Mouse (Mus musculus) hindbrain, embryonic 13.5 days (tissue): ENCODE data around the gene Dcaf6. TPM values are rescaled to one million over a fixed set of nuclear protein-coding genes. Genes with fewer than 3 reads are reported as not detected.
"Not testable (repeated sequence)": the region's sequence is repeated elsewhere in the genome, so short reads cannot be mapped to it uniquely, and the experiment has no call there.

ENCODE experiments used
- ATAC-seq: fragments of 200-750 bp; cut with Nextera tagmentation; 2 replicates; pipeline ENCODE4 v1.8.0; 2017; ENCODE audit warnings: moderate TSS enrichment; ENCODE audit not compliant: low FRiP score
- H3K27ac ChIP-seq: fragments of 300-500 bp; sonication (generic); 2 replicates; pipeline ENCODE4 v1.5.1; 2015; ENCODE audit warnings: inconsistent platforms, mild to moderate bottlenecking, moderate library complexity
- H3K27me3 ChIP-seq: fragments of 300-500 bp; sonication (generic); 2 replicates; pipeline ENCODE4 v1.6.1; 2015; ENCODE audit warnings: mild to moderate bottlenecking, inconsistent platforms
- H3K36me3 ChIP-seq: fragments of 300-500 bp; sonication (generic); 2 replicates; pipeline ENCODE4 v1.6.1; 2015; ENCODE audit warnings: mild to moderate bottlenecking, inconsistent platforms
- H3K4me1 ChIP-seq: fragments of 300-500 bp; sonication (generic); replicated peaks from 2 replicates; pipeline ENCODE4 v1.6.1; 2015; ENCODE audit warnings: inconsistent platforms
- H3K4me2 ChIP-seq: fragments of 300-500 bp; sonication (generic); 2 replicates; pipeline ENCODE4 v1.6.1; 2015; ENCODE audit warnings: inconsistent platforms, mild to moderate bottlenecking, moderate library complexity
- H3K4me3 ChIP-seq: fragments of 300-500 bp; sonication (generic); 2 replicates; pipeline ENCODE4 v1.5.1; 2015; ENCODE audit warnings: mild to moderate bottlenecking, inconsistent platforms
- H3K9ac ChIP-seq: fragments of 300-500 bp; sonication (generic); 2 replicates; pipeline ENCODE4 v1.6.1; 2015; ENCODE audit warnings: mild to moderate bottlenecking, inconsistent platforms
- H3K9me3 ChIP-seq: fragments of 300-500 bp; sonication (generic); 2 replicates; pipeline ENCODE4 v1.6.1; 2016; ENCODE audit warnings: inconsistent platforms
- whole genome bisulfite sequencing: fragments of 180-500 bp; shearing (Covaris S2); methylation state at CpG from one replicate; pipeline ENCODE4 v1.1.7; 2015; 5-methylcytosine and 5-hydroxymethylcytosine counted together
- polyA plus RNA-seq: library from polyadenylated mRNA; unstranded; fragments of >200 nt; fragmentation: Nextera tagmentation; extraction: Ambion mirVana; gene quantifications from 2 replicates; pipeline ENCODE4 v1.2.1, GENCODE M21; 2015

Gene Dcaf6
- polyA plus RNA-seq, 1 experiment from 2014 or later: 14.6 TPM

DNA sequence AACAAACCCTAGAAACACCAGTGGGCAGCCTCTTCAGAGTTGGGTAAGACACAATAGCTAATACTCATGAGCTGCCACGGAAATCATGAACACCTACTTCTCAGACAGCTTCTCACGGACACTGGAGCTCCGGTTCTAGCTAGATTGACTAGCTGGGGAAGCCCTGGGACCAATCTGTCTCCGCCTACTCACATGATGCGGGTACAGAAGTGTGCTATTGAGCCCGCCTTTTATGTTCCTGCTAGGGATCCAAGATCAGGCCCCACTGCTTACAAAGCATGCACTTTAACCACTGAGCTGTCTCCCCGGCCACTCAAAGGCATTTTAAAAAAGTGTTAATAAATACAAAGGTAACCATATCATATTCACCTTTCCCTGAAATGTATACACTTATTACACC, 118.1 kb downstream of the Dcaf6 start:
- Histone ChIP-seq H3K4me3 (no peak overlapping the region), H3K9ac (no peak overlapping the region), H3K9me3 (no peaks in the 10 kb centered on the region), H3K36me3 (peaks cover 6% of the 10 kb centered on the region; the same call in 1 of the 2 replicates), H3K27me3 (no peaks in the 10 kb centered on the region), H3K27ac (no peak overlapping the region), H3K4me1 (no peaks in the 10 kb centered on the region), H3K4me2 (no peak overlapping the region)
- 76% methylated on average over 7 of the region's 7 CpGs for WGBS
- ATAC-seq: no peak

DNA sequence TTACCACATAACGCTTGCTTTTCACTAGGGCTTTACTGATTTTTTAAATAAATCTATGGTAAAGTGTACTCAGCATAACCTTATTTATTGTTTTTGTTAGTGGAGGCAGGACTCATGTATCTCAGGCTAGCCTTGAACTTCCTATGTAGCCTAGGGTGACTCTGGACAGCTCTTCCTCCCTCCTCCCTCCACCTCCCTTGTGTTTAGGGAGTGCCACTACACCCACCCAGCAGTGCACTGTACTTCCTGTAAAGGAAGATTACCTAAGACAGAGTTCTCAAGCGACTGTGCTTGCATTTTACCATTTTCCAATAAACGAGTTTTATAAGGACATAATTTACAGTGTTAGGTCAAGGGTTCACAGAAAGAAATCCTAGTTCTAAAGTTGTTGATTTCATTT, 127.5 kb downstream of the Dcaf6 start:
- H3K9ac ChIP-seq: no peak overlapping the region
- H3K27me3 ChIP-seq: no peaks in the 10 kb centered on the region
- no peak overlapping the region for H3K27ac ChIP-seq
- peaks cover 6% of the 10 kb centered on the region for H3K36me3 ChIP-seq
- no peak overlapping the region for H3K4me3 ChIP-seq
- H3K4me2 ChIP-seq: no peak overlapping the region
- H3K9me3 ChIP-seq: no peaks in the 10 kb centered on the region
- 84% methylated on average over 3 of the region's 3 CpGs for WGBS
- ATAC-seq: no peak
- no peaks in the 10 kb centered on the region for H3K4me1 ChIP-seq

DNA sequence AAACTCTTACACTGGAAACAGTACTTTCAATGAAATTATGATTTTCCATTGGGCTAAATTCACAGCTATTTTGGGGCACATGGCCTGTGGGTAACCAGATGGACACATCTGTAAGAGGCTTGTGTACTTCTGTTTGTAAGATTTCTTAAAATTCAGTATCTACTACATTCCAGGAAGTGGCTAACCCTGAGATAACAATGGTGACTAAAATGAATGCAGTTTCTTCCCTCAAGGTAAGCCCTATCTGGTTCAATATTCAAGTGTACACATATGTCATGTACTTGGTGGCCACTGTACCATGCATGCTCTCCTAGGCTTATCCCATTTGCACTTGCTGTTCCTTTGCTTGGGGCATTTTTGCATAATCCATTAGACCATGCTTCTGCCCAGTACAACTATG, 129.4 kb downstream of the Dcaf6 start:
- H3K36me3 ChIP-seq: 0 out of 2 replicates have a peak, but pooled peaks cover 4% of the 10 kb centered on the region
- no peak overlapping the region for H3K4me2 ChIP-seq
- H3K9me3 ChIP-seq: no peaks in the 10 kb centered on the region
- no peak overlapping the region for H3K4me3 ChIP-seq
- H3K27ac ChIP-seq: no peak overlapping the region
- no peak for ATAC-seq
- H3K9ac ChIP-seq: no peak overlapping the region
- H3K27me3 ChIP-seq: no peaks in the 10 kb centered on the region
- no peaks in the 10 kb centered on the region for H3K4me1 ChIP-seq

DNA sequence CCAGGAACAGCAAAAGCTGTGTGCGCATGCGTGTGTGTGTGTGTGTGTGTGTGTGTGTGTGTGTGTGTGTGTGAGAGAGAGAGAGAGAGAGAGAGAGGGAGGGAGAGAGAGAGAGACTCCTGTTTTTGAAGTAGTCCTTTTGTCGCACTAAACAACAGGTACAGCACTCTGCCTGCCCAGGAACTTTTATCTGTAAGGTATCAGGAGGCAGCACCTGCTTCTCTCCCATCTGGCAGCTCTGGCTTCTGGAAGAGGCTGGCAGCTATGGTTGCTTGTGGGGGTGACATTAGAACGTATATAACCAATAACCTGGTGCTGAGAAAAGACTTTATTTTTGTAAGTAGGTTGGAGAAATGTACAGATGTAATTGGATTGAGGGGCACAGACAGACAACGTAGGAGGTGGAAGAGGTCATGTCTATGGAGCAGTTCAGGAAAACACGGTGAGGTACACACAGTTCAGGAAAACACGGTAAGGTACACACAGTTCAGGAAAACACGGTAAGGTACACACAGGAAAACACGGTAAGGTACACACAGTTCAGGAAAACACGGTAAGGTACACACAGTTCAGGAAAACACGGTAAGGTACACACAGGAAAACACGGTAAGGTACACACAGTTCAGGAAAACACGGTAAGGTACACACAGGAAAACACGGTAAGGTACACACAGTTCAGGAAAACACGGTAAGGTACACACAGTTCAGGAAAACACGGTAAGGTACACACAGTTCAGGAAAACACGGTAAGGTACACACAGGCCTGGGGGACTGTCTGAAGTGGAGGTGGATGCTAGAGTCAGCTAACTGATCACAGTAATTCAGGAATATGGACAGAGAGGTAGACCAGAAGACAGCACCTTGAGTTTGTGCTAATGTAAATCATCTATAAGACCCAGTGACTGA, 131.6 kb downstream of the Dcaf6 start:
- not testable (repeated sequence) for H3K4me1 ChIP-seq, H3K27ac ChIP-seq, H3K4me3 ChIP-seq, H3K9me3 ChIP-seq, H3K9ac ChIP-seq, ATAC-seq, H3K4me2 ChIP-seq, H3K27me3 ChIP-seq
- peaks cover 18% of the 10 kb centered on the region for H3K36me3 ChIP-seq
- 95% methylated on average over 17 of the region's 17 CpGs for WGBS

DNA sequence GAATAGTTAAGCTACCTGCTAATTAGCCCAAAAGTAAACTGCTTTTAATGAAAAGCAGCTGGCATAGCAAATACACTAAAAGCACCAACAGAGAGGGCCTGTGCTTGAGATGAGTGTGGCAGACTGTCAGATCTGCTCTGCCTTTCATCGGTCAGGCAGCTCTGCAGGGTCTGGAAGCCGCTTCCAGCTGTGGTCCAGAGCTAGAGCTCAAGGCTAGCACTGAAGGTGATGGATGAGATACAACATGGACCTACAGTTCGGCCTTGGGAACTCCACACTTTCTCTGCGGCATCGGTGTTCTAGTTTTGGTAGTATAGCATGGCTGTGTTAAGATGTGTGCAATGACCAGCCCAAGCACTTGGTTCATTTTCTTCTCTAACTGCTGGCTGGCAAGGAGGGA, 132.4 kb downstream of the Dcaf6 start:
- Histone ChIP-seq H3K27me3 (no peaks in the 10 kb centered on the region), H3K27ac (0 out of 2 replicates have a peak overlapping the region, but pooled peaks have one; percentile 4), H3K4me2 (no peak overlapping the region), H3K9ac (no peak overlapping the region), H3K4me3 (no peak overlapping the region), H3K9me3 (no peaks in the 10 kb centered on the region), H3K36me3 (peaks cover 26% of the 10 kb centered on the region), H3K4me1 (no peaks in the 10 kb centered on the region)
- ATAC-seq: no peak
- WGBS: 85% methylated on average over 5 of the region's 5 CpGs

DNA sequence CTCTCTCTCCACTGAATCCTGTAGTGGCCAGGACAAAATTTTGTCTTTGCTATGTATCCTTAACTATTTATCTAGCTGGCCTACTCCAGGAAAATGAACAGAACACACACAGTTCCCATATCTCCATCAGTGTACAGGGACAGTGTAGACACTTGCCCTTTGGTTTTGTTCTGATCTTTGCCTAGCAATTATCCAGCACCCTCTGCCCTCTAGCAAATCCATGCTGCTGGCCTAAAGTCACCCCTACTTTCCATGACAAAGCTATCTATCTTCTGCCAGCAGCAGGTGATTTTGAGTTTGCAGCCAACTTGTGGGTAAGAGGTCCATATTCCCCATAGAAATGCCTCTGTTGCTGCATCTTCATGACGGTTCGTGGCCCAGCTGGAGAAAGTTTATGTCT, 132.9 kb downstream of the Dcaf6 start:
- H3K4me3 ChIP-seq: no peak overlapping the region
- H3K27me3 ChIP-seq: no peaks in the 10 kb centered on the region
- H3K36me3 ChIP-seq: peaks cover 30% of the 10 kb centered on the region
- no peaks in the 10 kb centered on the region for H3K9me3 ChIP-seq
- WGBS: 75% methylated on average over 2 of the region's 2 CpGs
- no peak overlapping the region for H3K9ac ChIP-seq
- ATAC-seq: no peak
- H3K4me2 ChIP-seq: no peak overlapping the region
- H3K27ac ChIP-seq: no peak overlapping the region
- no peaks in the 10 kb centered on the region for H3K4me1 ChIP-seq

DNA sequence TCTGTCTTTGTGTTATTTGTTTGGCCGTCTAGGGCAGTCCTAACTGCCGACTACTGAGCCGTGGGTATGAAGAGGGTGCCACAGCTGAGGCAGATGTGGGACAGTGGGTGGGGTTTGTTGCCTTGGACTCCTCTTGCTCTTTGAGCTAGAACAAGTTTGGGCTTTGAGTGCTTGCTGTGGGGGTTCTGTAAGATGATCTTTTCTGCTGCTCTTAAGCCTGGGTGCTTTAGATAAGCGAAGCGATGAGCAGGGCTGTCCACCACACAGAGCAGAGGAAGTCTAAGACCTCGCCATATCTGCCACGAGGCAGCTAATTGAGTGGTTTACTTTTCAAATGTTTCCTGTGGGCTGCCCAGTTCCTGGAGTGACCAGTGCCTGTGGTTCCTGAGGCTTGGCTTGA, 137.3 kb downstream of the Dcaf6 start:
- H3K27ac ChIP-seq: no peak overlapping the region
- H3K9me3 ChIP-seq: no peaks in the 10 kb centered on the region
- no peak overlapping the region for H3K4me3 ChIP-seq
- H3K27me3 ChIP-seq: no peaks in the 10 kb centered on the region
- no peak overlapping the region for H3K9ac ChIP-seq
- ATAC-seq: no peak
- 89% methylated on average over 7 of the region's 7 CpGs for WGBS
- H3K36me3 ChIP-seq: peaks cover 74% of the 10 kb centered on the region
- H3K4me2 ChIP-seq: no peak overlapping the region
- H3K4me1 ChIP-seq: no peaks in the 10 kb centered on the region

DNA sequence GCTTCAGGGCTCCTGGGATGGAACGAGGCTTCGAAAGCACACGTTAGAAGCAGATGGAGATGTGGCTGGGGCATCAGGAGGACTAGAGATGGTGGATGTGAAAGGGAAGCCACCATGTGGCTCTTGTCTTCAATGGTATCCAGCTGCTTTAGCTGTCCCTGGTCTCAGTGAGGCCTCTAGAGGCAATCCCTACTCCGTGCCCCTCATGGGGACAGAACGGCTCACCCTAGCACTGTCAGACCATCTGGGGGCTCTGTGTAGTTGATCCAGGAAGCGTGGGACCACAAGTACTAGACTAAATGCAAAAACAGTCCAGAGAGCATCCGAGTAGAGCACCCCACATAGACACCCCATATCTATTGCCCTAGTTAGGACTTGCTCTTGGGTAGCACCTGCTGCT, 138.4 kb downstream of the Dcaf6 start:
- H3K27me3 ChIP-seq: no peaks in the 10 kb centered on the region
- 94% methylated on average over 7 of the region's 7 CpGs for WGBS
- no peak overlapping the region for H3K4me2 ChIP-seq
- no peaks in the 10 kb centered on the region for H3K9me3 ChIP-seq
- ATAC-seq: no peak
- H3K4me1 ChIP-seq: no peaks in the 10 kb centered on the region
- no peak overlapping the region for H3K27ac ChIP-seq
- H3K4me3 ChIP-seq: no peak overlapping the region
- H3K36me3 ChIP-seq: peaks cover 80% of the 10 kb centered on the region
- H3K9ac ChIP-seq: no peak overlapping the region

DNA sequence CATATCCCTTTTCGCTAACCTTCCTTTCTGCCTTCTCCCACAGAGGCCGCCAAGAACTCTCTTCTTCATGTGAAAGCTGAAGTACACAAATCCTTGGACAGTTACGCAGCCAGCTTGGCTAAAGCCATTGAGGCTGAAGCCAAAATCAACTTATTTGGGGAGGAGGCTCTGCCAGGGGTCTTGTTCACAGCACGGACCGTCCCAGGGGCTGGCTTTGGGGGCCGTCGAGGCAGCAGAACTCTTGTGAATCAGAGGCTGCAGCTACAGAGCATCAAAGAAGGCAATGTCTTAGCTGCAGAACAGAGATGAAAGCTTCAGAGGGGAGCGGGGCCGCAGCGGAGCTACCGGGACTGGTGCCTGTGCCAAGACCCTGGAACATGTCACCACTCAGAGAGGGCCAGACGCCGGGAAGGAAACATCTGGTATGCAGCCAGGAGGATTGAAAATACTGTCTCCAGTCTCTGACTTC, 138.8 kb downstream of the Dcaf6 start:
- H3K4me3 ChIP-seq: no peak overlapping the region
- no peak for ATAC-seq
- H3K27ac ChIP-seq: no peak overlapping the region
- H3K27me3 ChIP-seq: no peaks in the 10 kb centered on the region
- 91% methylated on average over 13 of the region's 13 CpGs for WGBS
- H3K4me1 ChIP-seq: peaks cover 2% of the 10 kb centered on the region; the same call in 1 of the 2 replicates
- H3K9me3 ChIP-seq: no peaks in the 10 kb centered on the region
- H3K36me3 ChIP-seq: peaks cover 80% of the 10 kb centered on the region
- no peak overlapping the region for H3K4me2 ChIP-seq
- H3K9ac ChIP-seq: no peak overlapping the region

DNA sequence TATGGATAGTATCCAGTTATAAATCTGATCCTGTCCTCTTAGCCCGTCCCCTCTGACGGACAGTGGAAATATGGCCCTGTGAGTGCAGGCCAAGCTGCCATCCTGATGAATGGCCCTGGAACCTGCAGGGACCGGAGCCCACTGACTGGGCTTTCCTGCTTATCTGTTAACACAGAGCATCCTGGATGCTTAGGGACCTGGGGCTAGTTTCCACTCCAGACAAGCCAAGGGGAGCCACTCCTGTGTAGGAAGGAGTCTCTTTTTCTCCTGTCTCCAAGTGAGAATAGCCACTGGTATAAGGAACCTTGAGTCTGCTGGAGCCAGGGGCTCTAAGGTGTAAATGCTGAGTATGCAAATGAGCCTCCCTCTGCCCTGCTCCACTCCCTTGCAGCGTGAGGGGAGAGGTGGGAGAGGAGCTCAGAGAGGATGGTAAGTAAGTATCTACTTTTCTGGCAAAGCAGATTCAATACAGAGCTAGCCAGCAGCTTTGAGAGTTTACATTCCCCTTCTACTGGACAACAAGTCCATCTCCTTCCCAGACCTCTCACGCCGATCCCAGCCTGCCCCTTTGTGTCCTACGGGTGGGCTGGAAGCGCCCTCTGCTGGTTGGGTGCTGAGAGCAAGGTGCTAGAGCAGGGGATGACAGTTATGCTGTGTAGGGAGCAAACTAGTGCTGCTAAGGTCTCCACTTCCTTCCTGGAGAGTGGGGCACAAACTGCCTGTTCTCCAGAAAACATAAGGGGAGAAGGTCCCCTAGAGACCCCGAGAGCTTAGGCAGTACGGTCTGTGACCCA, 139.9 kb downstream of the Dcaf6 start:
- Histone ChIP-seq H3K4me3 (no peak overlapping the region), H3K36me3 (peaks cover 80% of the 10 kb centered on the region), H3K4me2 (no peak overlapping the region), H3K27me3 (no peaks in the 10 kb centered on the region), H3K9me3 (no peaks in the 10 kb centered on the region), H3K27ac (no peak overlapping the region), H3K4me1 (peaks cover 4% of the 10 kb centered on the region; the same call in 1 of the 2 replicates), H3K9ac (peak overlapping the region; percentile 40; the same call in 1 of the 2 replicates)
- ATAC-seq: peak; percentile 57; the same call in 1 of the 2 replicates
- 38% methylated on average over 10 of the region's 10 CpGs for WGBS

DNA sequence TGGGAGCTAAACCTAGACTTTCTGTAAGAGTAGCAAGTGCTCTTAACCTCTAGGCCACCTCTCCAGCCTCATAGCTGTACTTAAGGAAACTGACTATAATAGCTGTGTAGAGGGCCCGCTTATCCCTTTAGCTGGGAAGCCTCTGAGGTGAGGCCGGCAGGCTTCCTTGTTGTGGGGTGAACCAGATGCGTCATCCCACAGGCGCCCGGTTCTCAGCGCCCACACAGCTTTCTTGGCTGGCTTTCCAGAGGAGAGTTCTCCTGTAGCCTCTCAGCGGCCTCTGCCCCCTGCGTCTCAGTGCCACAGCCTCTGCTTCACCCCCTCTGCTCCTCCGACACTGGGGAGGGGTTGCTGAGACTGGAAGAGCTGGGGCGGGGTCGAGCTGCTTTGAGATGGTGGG, 143.9 kb downstream of the Dcaf6 start:
- H3K27me3 ChIP-seq: no peaks in the 10 kb centered on the region
- H3K4me2 ChIP-seq: no peak overlapping the region
- ATAC-seq: no peak
- no peak overlapping the region for H3K27ac ChIP-seq
- no peak overlapping the region for H3K9ac ChIP-seq
- peaks cover 4% of the 10 kb centered on the region; the same call in 1 of the 2 replicates for H3K4me1 ChIP-seq
- H3K9me3 ChIP-seq: no peaks in the 10 kb centered on the region
- H3K4me3 ChIP-seq: no peak overlapping the region
- 34% methylated on average over 11 of the region's 11 CpGs for WGBS
- H3K36me3 ChIP-seq: peaks cover 69% of the 10 kb centered on the region

DNA sequence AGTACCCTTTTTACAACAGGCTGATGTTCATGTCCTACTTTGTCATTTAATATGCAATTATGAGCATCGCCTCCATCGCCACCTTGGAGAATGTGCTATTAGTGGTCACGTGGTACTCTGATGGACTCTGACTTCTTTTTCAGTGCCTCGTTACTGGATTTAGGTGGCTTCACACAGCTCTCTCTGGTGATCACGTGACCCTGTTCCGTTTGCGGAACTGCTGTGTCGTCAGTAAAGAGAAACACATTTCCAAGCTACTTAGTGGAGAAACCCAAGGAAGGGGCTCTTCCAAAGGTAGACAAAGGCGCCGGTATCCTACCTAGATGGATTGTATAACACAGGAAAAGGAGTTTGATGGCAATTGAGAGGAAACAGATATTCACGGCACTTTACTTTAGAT, 152.1 kb downstream of the Dcaf6 start:
- no peaks in the 10 kb centered on the region for H3K9me3 ChIP-seq
- no peak overlapping the region for H3K4me3 ChIP-seq
- peaks cover 3% of the 10 kb centered on the region for H3K4me1 ChIP-seq
- no peak for ATAC-seq
- H3K36me3 ChIP-seq: peaks cover 69% of the 10 kb centered on the region
- H3K27ac ChIP-seq: no peak overlapping the region
- WGBS: 87% methylated on average over 11 of the region's 11 CpGs
- no peaks in the 10 kb centered on the region for H3K27me3 ChIP-seq
- no peak overlapping the region for H3K4me2 ChIP-seq
- no peak overlapping the region for H3K9ac ChIP-seq
